Mouse (Mus musculus): ENCODE measurements around the gene Chrdl2. TPM values are rescaled to one million over a fixed set of nuclear protein-coding genes. Genes with fewer than 3 reads are reported as not detected.
A peak's percentile ranks its signal among the peaks of the same experiment; 100 is the strongest.

The Chrdl2 gene
- polyA plus RNA-seq, 1 experiment from 2014 or later = 1.2 TPM

GRCm38 (mm10) chr7:100010711-100011110, 4.7 kb downstream of the Chrdl2 start:
- 0 out of 2 replicates have a peak, but pooled peaks cover 3% of the 10 kb centered on the region for H3K4me1 ChIP-seq (replicated peaks; ENCODE audit: control insufficient read depth, insufficient read depth, low read length)
- H3K27ac ChIP-seq (ENCODE audit: low read depth, low read length) = no peak overlapping the region
- no peak for TF ChIP-seq CTCF (IDR thresholded peaks at IDR 0.05; ENCODE audit: low read depth)
- 43% methylated on average over 5 of the region's 5 CpGs for WGBS
- no peak overlapping the region for H3K4me3 ChIP-seq (ENCODE audit: low read depth, low read length)
- H3K9me3 ChIP-seq (ENCODE audit: control insufficient read depth) = no peaks in the 10 kb centered on the region
- H3K4me2 ChIP-seq (replicated peaks; ENCODE audit: low read depth) = 0 out of 2 replicates have a peak overlapping the region, but pooled peaks have one; percentile 13
- H3K36me3 ChIP-seq (ENCODE audit: control insufficient read depth, insufficient read depth) = no peaks in the 10 kb centered on the region
- ATAC-seq = no peak; the same call in 1 of the 2 replicates
- H3K9ac ChIP-seq (ENCODE audit: low read depth, low read length) = no peak overlapping the region
- peaks cover 32% of the 10 kb centered on the region for H3K27me3 ChIP-seq (replicated peaks; ENCODE audit: control insufficient read depth, insufficient read depth, low read length)

GRCm38 (mm10) chr7:100012085-100012484, 6.1 kb downstream of the Chrdl2 start:
- H3K36me3 ChIP-seq (ENCODE audit: control insufficient read depth, insufficient read depth) = no peaks in the 10 kb centered on the region
- ATAC-seq = no peak
- 0 out of 2 replicates have a peak, but pooled peaks cover 3% of the 10 kb centered on the region for H3K4me1 ChIP-seq (replicated peaks; ENCODE audit: control insufficient read depth, insufficient read depth, low read length)
- no peak overlapping the region for H3K9ac ChIP-seq (ENCODE audit: low read depth, low read length)
- no peaks in the 10 kb centered on the region for H3K9me3 ChIP-seq (ENCODE audit: control insufficient read depth)
- peaks cover 20% of the 10 kb centered on the region for H3K27me3 ChIP-seq (replicated peaks; ENCODE audit: control insufficient read depth, insufficient read depth, low read length)
- TF ChIP-seq CTCF (IDR thresholded peaks at IDR 0.05; ENCODE audit: low read depth) = no peak
- no peak overlapping the region for H3K27ac ChIP-seq (ENCODE audit: low read depth, low read length)
- no peak overlapping the region for H3K4me3 ChIP-seq (ENCODE audit: low read depth, low read length)
- H3K4me2 ChIP-seq (replicated peaks; ENCODE audit: low read depth) = no peak overlapping the region
- WGBS = 67% methylated on average over 8 of the region's 8 CpGs

- Histone ChIP-seq H3K27ac (ENCODE audit: low read depth, low read length) (no peak overlapping the region), H3K4me1 (replicated peaks; ENCODE audit: control insufficient read depth, insufficient read depth, low read length) (0 out of 2 replicates have a peak, but pooled peaks cover 3% of the 10 kb centered on the region), H3K9me3 (ENCODE audit: control insufficient read depth) (no peaks in the 10 kb centered on the region), H3K36me3 (ENCODE audit: control insufficient read depth, insufficient read depth) (no peaks in the 10 kb centered on the region), H3K9ac (ENCODE audit: low read depth, low read length) (no peak overlapping the region), H3K4me2 (replicated peaks; ENCODE audit: low read depth) (no peak overlapping the region), H3K4me3 (ENCODE audit: low read depth, low read length) (no peak overlapping the region), H3K27me3 (replicated peaks; ENCODE audit: control insufficient read depth, insufficient read depth, low read length) (peaks cover 15% of the 10 kb centered on the region)
- WGBS = 32% methylated on average over 6 of the region's 6 CpGs
- ATAC-seq = no peak
- no peak for TF ChIP-seq CTCF (IDR thresholded peaks at IDR 0.05; ENCODE audit: low read depth)
Observed at GRCm38 (mm10) chr7:100012515-100012914, 6.5 kb downstream of the Chrdl2 start.

GRCm38 (mm10) chr7:100014123-100014600, 8.2 kb downstream of the Chrdl2 start:
- H3K4me3 ChIP-seq (ENCODE audit: low read depth, low read length) = no peak overlapping the region
- no peak for TF ChIP-seq CTCF (IDR thresholded peaks at IDR 0.05; ENCODE audit: low read depth)
- H3K4me1 ChIP-seq (replicated peaks; ENCODE audit: control insufficient read depth, insufficient read depth, low read length) = 0 out of 2 replicates have a peak, but pooled peaks cover 3% of the 10 kb centered on the region
- no peak overlapping the region for H3K9ac ChIP-seq (ENCODE audit: low read depth, low read length)
- H3K27ac ChIP-seq (ENCODE audit: low read depth, low read length) = no peak overlapping the region
- H3K36me3 ChIP-seq (ENCODE audit: control insufficient read depth, insufficient read depth) = no peaks in the 10 kb centered on the region
- no peaks in the 10 kb centered on the region for H3K9me3 ChIP-seq (ENCODE audit: control insufficient read depth)
- no peak for ATAC-seq
- H3K27me3 ChIP-seq (replicated peaks; ENCODE audit: control insufficient read depth, insufficient read depth, low read length) = no peaks in the 10 kb centered on the region
- WGBS = 74% methylated on average over 8 of the region's 8 CpGs
- no peak overlapping the region for H3K4me2 ChIP-seq (replicated peaks; ENCODE audit: low read depth)

- Histone ChIP-seq H3K27me3 (replicated peaks; ENCODE audit: control insufficient read depth, insufficient read depth, low read length) (no peaks in the 10 kb centered on the region), H3K9ac (ENCODE audit: low read depth, low read length) (no peak overlapping the region), H3K27ac (ENCODE audit: low read depth, low read length) (no peak overlapping the region), H3K4me1 (replicated peaks; ENCODE audit: control insufficient read depth, insufficient read depth, low read length) (no peaks in the 10 kb centered on the region), H3K4me2 (replicated peaks; ENCODE audit: low read depth) (no peak overlapping the region), H3K4me3 (ENCODE audit: low read depth, low read length) (no peak overlapping the region), H3K9me3 (ENCODE audit: control insufficient read depth) (no peaks in the 10 kb centered on the region), H3K36me3 (ENCODE audit: control insufficient read depth, insufficient read depth) (no peaks in the 10 kb centered on the region)
- 83% methylated on average over 8 of the region's 8 CpGs for WGBS
- no peak for ATAC-seq
- TF ChIP-seq CTCF (IDR thresholded peaks at IDR 0.05; ENCODE audit: low read depth) = no peak
Observed at GRCm38 (mm10) chr7:100017056-100017455, 11.1 kb downstream of the Chrdl2 start.

- H3K36me3 ChIP-seq (ENCODE audit: control insufficient read depth, insufficient read depth) = no peaks in the 10 kb centered on the region
- H3K27ac ChIP-seq (ENCODE audit: low read depth, low read length) = no peak overlapping the region
- H3K4me3 ChIP-seq (ENCODE audit: low read depth, low read length) = no peak overlapping the region
- no peaks in the 10 kb centered on the region for H3K27me3 ChIP-seq (replicated peaks; ENCODE audit: control insufficient read depth, insufficient read depth, low read length)
- no peak for TF ChIP-seq CTCF (IDR thresholded peaks at IDR 0.05; ENCODE audit: low read depth)
- WGBS = 41% methylated on average over 5 of the region's 5 CpGs
- H3K9ac ChIP-seq (ENCODE audit: low read depth, low read length) = no peak overlapping the region
- ATAC-seq = no peak
- no peaks in the 10 kb centered on the region for H3K9me3 ChIP-seq (ENCODE audit: control insufficient read depth)
- H3K4me2 ChIP-seq (replicated peaks; ENCODE audit: low read depth) = no peak overlapping the region
- H3K4me1 ChIP-seq (replicated peaks; ENCODE audit: control insufficient read depth, insufficient read depth, low read length) = no peaks in the 10 kb centered on the region
Observed at GRCm38 (mm10) chr7:100027353-100027752, 21.4 kb downstream of the Chrdl2 start.

GRCm38 (mm10) chr7:100029307-100029706, 23.3 kb downstream of the Chrdl2 start:
- 49% methylated on average over 3 of the region's 3 CpGs for WGBS
- no peak for ATAC-seq

More at GRCm38 (mm10) chr7:100029307-100029706, 23.3 kb downstream of the Chrdl2 start:
- no peaks in the 10 kb centered on the region for H3K9me3 ChIP-seq (ENCODE audit: control insufficient read depth)
- no peak overlapping the region for H3K4me2 ChIP-seq (replicated peaks; ENCODE audit: low read depth)
- H3K4me3 ChIP-seq (ENCODE audit: low read depth, low read length) = no peak overlapping the region
- no peak overlapping the region for H3K27ac ChIP-seq (ENCODE audit: low read depth, low read length)
- H3K4me1 ChIP-seq (replicated peaks; ENCODE audit: control insufficient read depth, insufficient read depth, low read length) = no peaks in the 10 kb centered on the region
- peak; percentile 86 for TF ChIP-seq CTCF (IDR thresholded peaks at IDR 0.05; ENCODE audit: low read depth)
- no peaks in the 10 kb centered on the region for H3K27me3 ChIP-seq (replicated peaks; ENCODE audit: control insufficient read depth, insufficient read depth, low read length)
- no peak overlapping the region for H3K9ac ChIP-seq (ENCODE audit: low read depth, low read length)
- no peaks in the 10 kb centered on the region for H3K36me3 ChIP-seq (ENCODE audit: control insufficient read depth, insufficient read depth)
